Mouse (Mus musculus) layer of hippocampus, adult 2 months (tissue): Measurements from ENCODE around the gene Nup50. TPM values are rescaled to one million over a fixed set of nuclear protein-coding genes. Genes with fewer than 3 reads are reported as not detected.
A peak's percentile ranks its signal among the peaks of the same experiment; 100 is the strongest.

ENCODE experiments used
- DNase-seq, 2 experiments: peaks; one replicate each; pipeline ENCODE4 v3.0.0; 2022; ENCODE audit warnings: low spot score in 2 of 2
- H3K27ac ChIP-seq: fragments of 200-600 bp; 2 replicates; pipeline ENCODE4 v1.8.1; 2022
- H3K4me3 ChIP-seq: fragments of 200-600 bp; 2 replicates; pipeline ENCODE4 v1.8.1; 2022; ENCODE audit warnings: mild to moderate bottlenecking
- CTCF ChIP-seq: fragments of 200-600 bp; conservative IDR thresholded peaks from 2 replicates; pipeline ENCODE4 v1.8.1; 2022; ENCODE audit warnings: antibody characterized with exemption, mild to moderate bottlenecking, moderate library complexity
- microRNA-seq, 2 experiments: library from miRNA; unstranded; fragments of <30 nt; microRNA quantifications; one replicate each; pipeline ENCODE4 v1.2.0; 2021
- total RNA-seq, 2 experiments: library from RNA; stranded (reverse); gene quantifications; 2 replicates each; pipeline ENCODE4 v1.2.3; 2021

The Nup50 gene
- total RNA-seq, 2 experiments from 2014 or later = 32.0 to 33.3 TPM

DNA sequence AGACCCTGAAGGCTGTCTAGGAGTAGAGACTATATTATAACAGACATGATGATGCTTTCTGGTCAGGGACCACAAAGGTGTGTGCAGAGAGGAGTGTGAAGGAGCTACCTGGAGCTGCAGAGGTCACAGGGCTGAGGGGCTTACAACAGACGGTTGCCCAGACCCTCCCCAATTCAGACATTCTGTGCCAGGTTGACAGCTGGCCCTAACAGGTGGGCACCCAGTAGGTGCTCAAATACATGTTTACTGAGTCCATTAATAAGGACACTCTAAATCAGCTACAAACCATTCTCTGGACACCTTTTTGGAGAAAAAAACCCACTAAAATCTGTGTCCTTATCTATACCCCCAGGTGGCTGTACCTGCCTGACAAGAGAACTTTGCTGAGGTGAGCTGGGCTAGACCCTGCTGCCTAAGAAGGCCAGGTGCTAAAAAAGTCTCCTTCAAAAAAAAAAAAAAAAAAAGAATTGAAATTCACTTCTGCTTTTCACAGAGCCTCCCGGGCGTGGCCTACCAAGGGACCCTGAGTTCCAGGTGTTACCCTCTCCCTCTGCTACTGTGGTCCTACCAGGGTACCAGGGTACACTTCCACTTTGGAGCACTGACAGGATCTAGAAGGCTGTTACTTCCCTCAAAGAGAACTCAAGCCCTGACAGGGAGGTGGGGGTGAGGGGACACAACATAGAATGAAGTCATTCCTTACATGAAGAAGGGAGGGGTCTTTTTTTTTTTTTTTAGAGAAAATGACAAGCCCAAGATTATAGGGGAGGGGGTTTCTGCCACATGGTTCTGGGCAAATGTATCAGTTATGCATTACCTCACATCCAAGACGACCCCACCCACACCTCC, 63.2 kb downstream of the Nup50 start:
- H3K27ac ChIP-seq = peak overlapping the region; percentile 91
- no peak for DNase-seq
- TF ChIP-seq CTCF = no peak

GRCm38 (mm10) chr15:84987020-84987815, 64.0 kb downstream of the Nup50 start:
- Histone ChIP-seq H3K4me3 (peak overlapping the region; percentile 89), H3K27ac (peak overlapping the region; percentile 91)
- DNase-seq = no peak
- peak; percentile 23; the same call in 1 of the 2 replicates for TF ChIP-seq CTCF

More for the DNA sequence above, 63.2 kb downstream of the Nup50 start:
- peak overlapping the region; percentile 89 for H3K4me3 ChIP-seq

GRCm38 (mm10) chr15:84987874-84988825, 64.9 kb downstream of the Nup50 start, which contains the start of gene 5031439G07Rik:
5031439G07Rik (minus strand) TSS chr15:84988551.
- DNase-seq = peak; percentile 77 to 90
- TF ChIP-seq CTCF = 0 out of 2 replicates have a peak, but pooled peaks have one; percentile 16
- peak within 1 kb of the TSS; percentile 91 for H3K27ac ChIP-seq
- H3K4me3 ChIP-seq = peak within 1 kb of the TSS; percentile 89

- DNase-seq = no peak
- Histone ChIP-seq H3K4me3 (no peak overlapping the region), H3K27ac (peak overlapping the region; percentile 91)
- no peak for TF ChIP-seq CTCF
These were observed 65.9 kb downstream of the Nup50 start for GRCm38 (mm10) chr15:84989098-84989497.

DNA sequence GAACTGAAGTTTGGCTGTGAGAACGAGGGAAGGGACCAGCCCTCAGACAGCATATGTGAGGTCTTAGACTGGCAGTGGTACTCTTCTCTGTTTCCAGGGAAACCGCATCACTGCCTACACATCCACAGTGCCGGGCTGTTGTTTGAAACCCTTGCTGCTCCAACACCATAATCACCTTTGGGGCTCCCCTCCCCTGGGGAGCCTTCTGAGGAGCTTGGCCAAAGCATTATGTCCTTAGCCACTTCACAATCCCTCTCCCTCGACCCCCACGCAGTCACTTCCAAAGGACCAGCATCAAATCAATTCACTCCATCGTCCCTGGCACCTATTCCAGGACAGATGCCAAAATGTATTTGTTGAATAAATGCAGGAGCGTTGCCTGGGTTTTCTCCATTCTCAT, 66.6 kb downstream of the Nup50 start:
- no peak for DNase-seq
- Histone ChIP-seq H3K4me3 (no peak overlapping the region), H3K27ac (peak overlapping the region; percentile 91)
- no peak for TF ChIP-seq CTCF

Small RNA genes lying within 50 kb of the gene (microRNA-seq; reads per million reads assigned to microRNA genes)
- gene Mir1249 = 891 to 1,094 reads per million in 2 experiments

Other genes starting within 250 kb of the Nup50 start
- under 1 TPM in 1 of 2 experiments, not detected in 1; 0.64 TPM for gene Arhgap8, start 203.4 kb upstream of the Nup50 start, total RNA-seq
- 10 to 100 TPM in 1 of 2 experiments, 1 to 10 TPM in 1; 8.8 to 11.9 TPM for gene Phf21b, start 67.4 kb upstream of the Nup50 start, total RNA-seq
- 1 to 10 TPM; 1.4 to 1.7 TPM for gene Gm29666, start 3.4 kb upstream of the Nup50 start, total RNA-seq
- 10 to 100 TPM; 85.0 to 95.0 TPM for gene 5031439G07Rik, start 65.1 kb downstream of the Nup50 start, total RNA-seq
- not detected for gene Upk3a, start 93.7 kb downstream of the Nup50 start, total RNA-seq
- 10 to 100 TPM; 26.9 to 35.9 TPM for gene Fam118a, start 105.5 kb downstream of the Nup50 start, total RNA-seq
- under 1 TPM; 0.08 to 0.12 TPM for gene Smc1b, start 208.6 kb downstream of the Nup50 start, total RNA-seq
- gene Ribc2, start 208.7 kb downstream of the Nup50 start, total RNA-seq = under 1 TPM; 0.44 to 0.49 TPM